Mouse (Mus musculus) forebrain, embryonic 10.5 days (tissue): ENCODE data around the gene Dyrk3. TPM values are rescaled to one million over a fixed set of nuclear protein-coding genes. Genes with fewer than 3 reads are reported as not detected.

Experiments used
- DNase-seq: peaks from one replicate; pipeline ENCODE4 v3.0.0-alpha.2; 2017; ENCODE audit warnings: low spot score; ENCODE audit errors: extremely low spot score
- H3K27ac ChIP-seq: fragments of 300-500 bp; sonication (generic); 2 replicates; pipeline ENCODE4 v1.5.1; 2016; ENCODE audit warnings: mild to moderate bottlenecking
- H3K27me3 ChIP-seq: fragments of 300-500 bp; sonication (generic); 2 replicates; pipeline ENCODE4 v1.6.1; 2016; ENCODE audit warnings: mild to moderate bottlenecking; ENCODE audit not compliant: poor library complexity, severe bottlenecking
- H3K36me3 ChIP-seq: fragments of 300-500 bp; sonication (generic); replicated peaks from 2 replicates; pipeline ENCODE4 v1.6.1; 2016; ENCODE audit warnings: mild to moderate bottlenecking, moderate library complexity
- H3K4me1 ChIP-seq: fragments of 300-500 bp; sonication (generic); 2 replicates; pipeline ENCODE4 v1.6.1; 2016
- H3K4me3 ChIP-seq: fragments of 300-500 bp; sonication (generic); 2 replicates; pipeline ENCODE4 v1.5.1; 2016; ENCODE audit warnings: mild to moderate bottlenecking, moderate library complexity
- H3K9me3 ChIP-seq: fragments of 300-500 bp; sonication (generic); 2 replicates; pipeline ENCODE4 v1.6.1; 2016; ENCODE audit warnings: mild to moderate bottlenecking, moderate library complexity
- WGBS: fragments of 180-500 bp; shearing (Covaris S2); methylation state at CpG from one replicate; pipeline ENCODE4 v1.1.7; 2016; 5-methylcytosine and 5-hydroxymethylcytosine counted together
- polyA plus RNA-seq: library from polyadenylated mRNA; unstranded; fragments of >200 nt; fragmentation: Nextera tagmentation; extraction: Ambion mirVana; gene quantifications from 2 replicates; pipeline ENCODE4 v1.2.1, GENCODE M21; 2016

Dyrk3 gene
- 13.3 and 15.5 TPM in 2 replicates for polyA plus RNA-seq

GRCm38 (mm10) chr1:131138191-131139016 is at the start of gene Dyrk3:
Gene Dyrk3, minus strand, starts transcription at chr1:131138340.
- WGBS: 7% methylated on average over 49 of the region's 49 CpGs
- no peaks in the 10 kb centered on the region for H3K9me3 ChIP-seq
- DNase-seq: peak; percentile 93
- no peaks in the 10 kb centered on the region for H3K27me3 ChIP-seq
- H3K4me1 ChIP-seq: peaks cover 51% of the 10 kb centered on the region
- H3K27ac ChIP-seq: peak within 1 kb of the TSS; percentile 98
- H3K36me3 ChIP-seq: peaks cover 25% of the 10 kb centered on the region
- H3K4me3 ChIP-seq: peak within 1 kb of the TSS; percentile 86

- H3K36me3 ChIP-seq: no peaks in the 10 kb centered on the region
- DNase-seq: no peak
- H3K27me3 ChIP-seq: no peaks in the 10 kb centered on the region
- no peaks in the 10 kb centered on the region for H3K4me1 ChIP-seq
- WGBS: 91% methylated on average over 5 of the region's 5 CpGs
- no peak overlapping the region for H3K27ac ChIP-seq
- H3K4me3 ChIP-seq: no peak overlapping the region
- H3K9me3 ChIP-seq: no peaks in the 10 kb centered on the region
These were observed 49.7 kb upstream of the Dyrk3 start for GRCm38 (mm10) chr1:131187856-131188255.

DNA sequence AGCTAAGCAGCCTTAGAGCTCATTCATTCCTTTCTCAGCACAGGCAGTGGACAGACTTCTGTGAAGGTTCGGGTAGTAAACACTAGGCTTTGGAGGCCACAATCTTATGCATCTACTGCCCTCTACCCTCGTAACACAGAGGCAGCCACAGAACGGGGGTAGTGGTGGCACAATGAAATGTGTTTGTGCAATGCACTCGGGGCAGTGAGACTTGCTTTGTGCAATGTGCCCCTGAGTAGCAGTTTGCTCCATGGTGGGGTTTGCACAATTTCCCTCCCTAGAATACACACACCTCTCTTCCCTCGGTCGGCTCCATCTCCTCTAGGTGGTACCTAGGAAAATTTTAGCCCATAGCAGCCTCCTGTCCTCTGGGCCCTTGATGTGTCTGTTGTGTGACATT is 48.9 kb upstream of the Dyrk3 start:
- WGBS: 83% methylated on average over 6 of the region's 6 CpGs

GRCm38 (mm10) chr1:131185821-131186506 is 47.8 kb upstream of the Dyrk3 start:
- no peaks in the 10 kb centered on the region; the same call in 1 of the 2 replicates for H3K36me3 ChIP-seq
- WGBS: 93% methylated on average over 13 of the region's 13 CpGs
- no peaks in the 10 kb centered on the region for H3K4me1 ChIP-seq
- no peaks in the 10 kb centered on the region for H3K9me3 ChIP-seq
- no peak for DNase-seq
- no peaks in the 10 kb centered on the region for H3K27me3 ChIP-seq
- no peak overlapping the region for H3K4me3 ChIP-seq
- H3K27ac ChIP-seq: no peak overlapping the region

More for the DNA sequence above, 48.9 kb upstream of the Dyrk3 start:
- H3K9me3 ChIP-seq: no peaks in the 10 kb centered on the region
- no peak overlapping the region for H3K4me3 ChIP-seq
- no peak for DNase-seq
- no peaks in the 10 kb centered on the region for H3K27me3 ChIP-seq
- no peaks in the 10 kb centered on the region for H3K36me3 ChIP-seq
- H3K4me1 ChIP-seq: no peaks in the 10 kb centered on the region
- no peak overlapping the region for H3K27ac ChIP-seq

- Histone ChIP-seq H3K9me3 (no peaks in the 10 kb centered on the region), H3K27me3 (no peaks in the 10 kb centered on the region), H3K27ac (no peak overlapping the region), H3K36me3 (peaks cover 8% of the 10 kb centered on the region), H3K4me3 (no peak overlapping the region), H3K4me1 (no peaks in the 10 kb centered on the region)
- DNase-seq: no peak
- WGBS: 90% methylated on average over 8 of the region's 8 CpGs
These were observed 47.0 kb upstream of the Dyrk3 start for GRCm38 (mm10) chr1:131184956-131185660.

- H3K36me3 ChIP-seq: peaks cover 15% of the 10 kb centered on the region
- H3K4me1 ChIP-seq: no peaks in the 10 kb centered on the region
- no peak overlapping the region for H3K27ac ChIP-seq
- H3K27me3 ChIP-seq: no peaks in the 10 kb centered on the region
- no peak for DNase-seq
- 87% methylated on average over 9 of the region's 9 CpGs for WGBS
- H3K4me3 ChIP-seq: no peak overlapping the region
- no peaks in the 10 kb centered on the region for H3K9me3 ChIP-seq
These were observed 46.3 kb upstream of the Dyrk3 start for GRCm38 (mm10) chr1:131184253-131184955.

DNA sequence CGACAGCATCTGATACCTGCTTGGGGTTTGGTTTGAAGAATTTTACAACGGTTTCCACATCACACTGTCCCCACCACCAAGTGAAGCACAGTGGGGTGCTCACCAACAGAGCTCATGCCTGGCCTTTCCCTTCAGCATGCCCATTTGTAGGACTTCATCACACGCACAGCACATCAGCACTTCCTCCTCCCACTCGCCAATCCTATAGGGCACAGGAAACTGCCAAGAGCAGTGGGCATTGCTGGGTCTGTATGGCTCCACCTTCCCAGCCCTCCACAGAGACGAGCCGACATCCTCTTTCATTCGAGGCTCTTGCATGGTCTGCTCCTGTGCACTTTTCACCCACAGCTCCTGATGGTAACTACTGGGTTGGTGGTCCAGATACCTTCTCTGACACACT is 45.1 kb upstream of the Dyrk3 start:
- DNase-seq: no peak

DNA sequence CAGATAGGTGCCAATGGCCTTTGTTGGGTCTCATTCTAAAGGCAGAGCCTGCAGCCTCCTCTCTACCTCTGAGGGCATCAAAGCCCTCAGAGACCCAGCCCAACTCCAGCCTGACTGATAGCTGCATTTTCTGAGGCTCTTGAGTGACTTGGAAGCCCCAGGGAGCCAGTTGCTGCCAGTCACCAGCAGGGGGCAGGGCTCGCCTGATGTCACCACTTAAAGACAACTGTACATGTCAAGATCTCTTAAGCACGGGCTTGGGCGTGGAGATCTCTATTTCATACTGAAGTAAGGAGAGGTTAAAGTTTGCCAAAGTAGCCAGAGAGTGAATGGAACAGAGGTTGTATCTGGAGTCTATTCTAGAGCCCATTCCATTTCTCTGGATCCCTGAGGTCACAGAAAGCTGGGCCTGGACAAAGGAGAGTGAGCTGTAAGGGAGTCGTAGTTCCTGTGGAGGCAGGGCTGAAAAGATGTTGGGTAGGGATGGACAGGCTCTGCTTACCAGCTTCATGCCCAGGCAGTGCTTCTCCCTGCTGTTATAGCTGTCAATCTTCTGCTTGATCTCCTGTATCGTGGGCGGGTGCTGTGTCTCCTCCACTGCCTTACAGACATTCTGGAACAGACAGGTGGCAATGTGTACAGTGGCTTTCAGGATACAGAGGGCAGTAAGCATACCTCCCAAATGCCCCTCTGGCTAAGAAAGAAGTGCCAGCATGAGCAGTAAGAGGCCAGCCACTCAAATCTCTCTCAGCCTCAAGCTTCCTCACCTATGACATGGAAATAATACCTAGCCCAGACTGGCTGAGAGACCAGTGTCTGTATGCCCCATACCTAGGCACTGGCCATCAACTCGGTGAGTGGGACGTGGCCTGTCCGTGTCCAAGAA is 43.7 kb upstream of the Dyrk3 start:
- Histone ChIP-seq H3K4me1 (no peaks in the 10 kb centered on the region), H3K4me3 (no peak overlapping the region), H3K36me3 (peaks cover 37% of the 10 kb centered on the region), H3K27me3 (no peaks in the 10 kb centered on the region), H3K9me3 (no peaks in the 10 kb centered on the region), H3K27ac (no peak overlapping the region)
- WGBS: 75% methylated on average over 9 of the region's 9 CpGs
- peak; percentile 72 for DNase-seq

More for the DNA sequence above, 45.1 kb upstream of the Dyrk3 start:
- H3K4me1 ChIP-seq: no peaks in the 10 kb centered on the region
- WGBS: 86% methylated on average over 7 of the region's 7 CpGs
- H3K9me3 ChIP-seq: no peaks in the 10 kb centered on the region
- H3K27me3 ChIP-seq: no peaks in the 10 kb centered on the region
- H3K4me3 ChIP-seq: no peak overlapping the region
- H3K36me3 ChIP-seq: peaks cover 24% of the 10 kb centered on the region
- no peak overlapping the region for H3K27ac ChIP-seq

GRCm38 (mm10) chr1:131180386-131180785 is 42.2 kb upstream of the Dyrk3 start:
- H3K36me3 ChIP-seq: peaks cover 52% of the 10 kb centered on the region
- no peak overlapping the region for H3K27ac ChIP-seq
- no peaks in the 10 kb centered on the region for H3K4me1 ChIP-seq
- no peak for DNase-seq
- 95% methylated on average over 7 of the region's 7 CpGs for WGBS
- no peaks in the 10 kb centered on the region for H3K27me3 ChIP-seq
- no peaks in the 10 kb centered on the region for H3K9me3 ChIP-seq
- H3K4me3 ChIP-seq: no peak overlapping the region

GRCm38 (mm10) chr1:131178083-131178482 is 39.9 kb upstream of the Dyrk3 start:
- no peaks in the 10 kb centered on the region for H3K9me3 ChIP-seq
- DNase-seq: no peak
- WGBS: 93% methylated on average over 5 of the region's 5 CpGs
- H3K27me3 ChIP-seq: no peaks in the 10 kb centered on the region
- H3K36me3 ChIP-seq: peaks cover 75% of the 10 kb centered on the region
- no peak overlapping the region for H3K4me3 ChIP-seq
- H3K4me1 ChIP-seq: no peaks in the 10 kb centered on the region
- H3K27ac ChIP-seq: no peak overlapping the region

DNA sequence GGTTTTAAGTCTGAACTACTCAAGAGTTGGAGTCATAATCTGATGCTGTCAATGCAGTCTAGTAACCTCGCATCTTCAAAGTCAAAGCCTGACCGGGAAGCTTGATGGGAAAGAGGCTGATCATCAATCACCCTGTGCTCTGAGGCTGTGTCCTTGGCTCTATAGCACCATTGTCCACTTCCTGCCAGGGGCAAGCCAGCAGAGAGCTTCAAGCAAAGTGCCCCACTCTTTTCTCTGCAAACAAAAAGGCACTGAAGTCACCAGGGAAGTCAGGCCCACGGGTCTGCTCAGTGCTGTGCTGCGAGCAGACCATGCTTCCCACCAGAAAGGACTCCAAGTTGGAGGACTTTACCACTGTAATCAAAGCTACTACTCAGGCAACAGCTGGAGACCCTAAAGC is 39.1 kb upstream of the Dyrk3 start:
- Histone ChIP-seq H3K4me3 (no peak overlapping the region), H3K27ac (no peak overlapping the region), H3K4me1 (no peaks in the 10 kb centered on the region), H3K9me3 (no peaks in the 10 kb centered on the region), H3K27me3 (no peaks in the 10 kb centered on the region), H3K36me3 (peaks cover 83% of the 10 kb centered on the region)
- WGBS: 89% methylated on average over 4 of the region's 4 CpGs
- DNase-seq: no peak
